Mouse (Mus musculus): ENCODE results near the gene Itgb3.
A peak's percentile ranks its signal among the peaks of the same experiment; 100 is the strongest.

Itgb3 gene

DNA sequence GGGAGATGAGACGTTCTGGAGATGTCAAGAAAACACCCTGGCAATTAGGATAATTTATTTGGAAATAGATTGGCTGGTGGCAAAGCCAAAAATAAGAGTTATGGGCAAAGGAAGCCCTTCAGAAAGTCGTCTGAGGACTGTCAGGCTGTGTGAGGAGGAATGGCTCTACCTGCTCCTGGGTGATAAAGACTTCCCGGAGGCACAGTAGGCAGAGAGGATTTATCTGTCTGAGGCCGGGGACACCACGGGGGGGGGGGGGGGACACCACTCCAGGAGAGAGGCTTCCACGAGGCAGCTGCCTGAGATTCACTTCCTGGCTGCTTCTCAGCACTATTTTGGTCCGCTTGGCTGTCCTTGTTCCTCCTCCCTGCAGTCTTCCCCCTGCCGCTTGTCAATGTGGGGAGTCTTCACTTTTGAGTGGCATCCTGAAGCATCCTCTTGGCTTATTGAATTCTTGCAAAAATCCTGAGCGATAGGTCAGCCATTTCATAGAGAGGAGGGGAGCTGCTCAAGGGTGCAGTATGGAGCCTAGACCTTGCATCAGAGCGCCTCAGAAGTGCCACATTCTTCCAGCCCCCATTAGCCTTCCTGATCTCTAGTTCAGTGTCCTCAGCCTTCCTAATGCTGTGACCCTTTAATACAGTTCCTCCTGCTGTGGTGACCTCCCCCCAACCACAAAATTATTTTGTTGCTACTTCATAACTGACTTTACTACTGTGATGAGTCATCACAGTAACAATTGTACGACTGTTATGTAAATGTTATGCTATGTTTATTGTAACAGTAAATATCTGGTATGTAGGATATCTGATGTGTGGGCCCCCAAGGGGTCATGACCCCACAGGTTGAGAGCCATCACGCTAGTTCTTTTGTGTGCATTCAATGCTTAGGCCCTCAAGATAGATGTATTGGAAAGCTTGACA is 14.5 kb downstream of the Itgb3 start:
- DNase-seq (ENCODE audit: low spot score) = no peak

DNA sequence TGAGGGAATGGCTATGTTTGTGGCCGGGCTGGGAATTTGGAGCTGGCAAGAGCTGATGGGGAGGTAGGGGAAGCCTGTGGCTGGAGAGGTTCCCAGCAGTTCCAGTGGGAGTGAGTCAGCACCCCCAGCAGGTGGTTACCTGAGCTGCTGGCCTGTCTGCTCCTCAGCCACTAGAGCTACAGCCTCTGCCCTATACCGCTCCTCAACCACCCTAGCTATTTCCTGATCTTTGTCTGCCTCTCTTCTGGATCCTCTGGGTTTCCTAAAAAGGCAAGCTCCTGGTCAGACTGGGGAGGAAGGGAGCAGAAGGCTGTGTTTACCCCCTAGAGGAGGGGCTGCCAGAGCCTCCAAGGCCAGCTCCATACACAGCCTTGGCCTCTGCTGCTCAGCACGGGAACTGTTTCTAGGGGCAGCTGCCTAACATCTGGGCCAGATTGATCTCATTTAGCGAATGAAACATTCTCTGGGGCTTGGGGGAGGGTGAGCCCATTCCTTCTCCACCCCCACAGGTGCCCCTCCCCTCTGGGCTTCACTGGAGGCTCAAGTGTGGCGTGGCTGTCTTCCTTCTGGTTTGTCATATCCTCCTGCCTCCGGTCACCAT is 17.1 kb downstream of the Itgb3 start:
- no peak for DNase-seq (ENCODE audit: low spot score)

DNA sequence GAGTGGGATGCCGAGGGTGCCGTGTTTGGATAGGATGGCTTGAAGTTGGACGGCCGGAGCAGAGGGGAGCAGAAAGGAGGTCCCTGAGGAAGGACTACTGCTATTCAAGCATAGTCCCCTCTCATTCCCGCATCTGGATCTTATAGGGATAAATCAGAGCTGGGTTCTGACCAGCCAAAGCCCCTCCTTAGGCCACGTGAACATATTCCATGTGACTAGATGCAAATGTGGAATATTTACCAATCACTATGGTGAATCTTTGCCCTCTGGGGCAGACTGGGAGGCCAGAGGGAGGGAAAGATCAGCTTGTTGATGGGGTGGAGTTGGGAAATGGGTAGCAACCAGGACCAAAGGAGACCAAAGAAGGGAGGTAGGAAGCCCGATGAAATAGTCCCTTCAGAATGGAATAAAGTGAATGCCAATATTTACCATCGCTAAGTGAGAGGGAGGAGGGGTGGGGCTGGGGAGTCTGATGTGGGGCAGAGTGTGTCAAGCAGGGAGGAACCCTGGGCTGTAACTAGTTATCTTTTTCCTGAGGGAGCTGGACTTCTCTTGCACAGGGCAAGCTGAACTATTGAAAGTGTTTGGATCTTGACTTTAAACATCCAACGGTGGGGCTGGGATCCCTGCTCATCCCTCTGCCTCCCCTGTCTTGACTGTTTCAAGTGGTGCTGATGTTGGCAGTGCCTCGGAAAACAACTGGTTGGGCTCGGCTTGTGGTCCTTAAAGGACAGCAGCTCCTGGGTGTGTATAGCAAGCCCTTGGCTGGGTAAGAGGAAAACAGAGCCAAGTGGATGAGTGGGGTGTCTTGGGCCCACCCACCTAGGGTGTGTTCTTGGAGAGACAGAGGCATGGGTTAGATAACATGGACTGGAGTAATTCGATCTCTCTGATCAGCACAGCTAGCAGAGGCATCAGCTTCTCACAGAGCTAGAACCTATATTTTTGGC is 17.9 kb downstream of the Itgb3 start:
- no peak for DNase-seq (ENCODE audit: low spot score)

DNA sequence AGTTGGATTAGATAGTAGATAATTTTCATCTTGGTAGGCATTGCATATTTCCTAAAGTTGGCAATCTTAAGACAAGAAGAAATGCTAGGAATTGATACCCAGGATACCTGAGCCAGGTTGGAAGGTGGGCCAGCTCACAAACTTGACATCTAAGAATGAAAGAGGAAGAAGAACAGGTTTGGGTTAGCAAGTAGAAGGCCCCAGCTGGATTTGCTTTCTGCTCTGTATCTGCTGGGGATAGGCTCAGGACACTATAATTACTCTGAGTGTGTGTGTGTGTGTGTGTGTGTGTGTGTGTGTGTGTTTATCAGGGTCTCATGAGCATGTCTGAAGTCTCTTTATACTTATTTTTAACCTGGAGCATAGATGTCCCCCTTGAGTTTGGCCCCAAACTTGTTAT is 18.8 kb downstream of the Itgb3 start:
- no peak for DNase-seq (ENCODE audit: low spot score)

DNA sequence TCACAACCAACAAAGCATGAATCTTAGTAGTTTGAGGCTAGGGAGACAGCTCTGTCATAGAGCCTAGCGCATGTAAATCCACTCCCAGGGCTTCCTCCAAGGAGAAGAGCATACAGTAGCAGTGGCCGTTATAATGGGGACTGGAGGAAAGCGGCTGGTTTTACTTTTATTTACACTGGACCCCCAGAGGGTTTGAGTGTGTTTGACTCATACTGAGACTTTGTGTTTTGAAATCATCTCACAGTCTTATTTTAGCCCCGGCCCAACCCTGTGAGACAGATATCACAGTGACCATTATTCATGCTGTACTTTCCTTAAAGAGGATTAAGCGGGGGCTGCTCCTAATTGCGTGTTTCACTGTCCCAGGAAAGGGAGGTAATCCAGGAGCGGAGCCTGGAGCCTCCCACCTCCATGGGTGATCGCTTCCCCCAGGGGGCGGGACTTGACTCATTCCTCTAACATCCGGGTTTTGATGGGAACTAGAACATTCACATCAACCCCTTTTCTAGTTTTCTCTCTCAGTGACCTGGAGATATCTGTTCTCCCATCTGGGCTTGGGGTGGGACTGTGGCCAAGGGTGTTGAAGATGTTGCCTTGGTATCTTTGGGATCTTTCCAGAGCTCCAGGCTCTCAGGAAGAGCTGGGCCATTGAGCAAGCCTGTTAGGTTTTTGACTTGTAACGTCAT is 20.0 kb downstream of the Itgb3 start:
- DNase-seq (ENCODE audit: low spot score) = no peak

DNA sequence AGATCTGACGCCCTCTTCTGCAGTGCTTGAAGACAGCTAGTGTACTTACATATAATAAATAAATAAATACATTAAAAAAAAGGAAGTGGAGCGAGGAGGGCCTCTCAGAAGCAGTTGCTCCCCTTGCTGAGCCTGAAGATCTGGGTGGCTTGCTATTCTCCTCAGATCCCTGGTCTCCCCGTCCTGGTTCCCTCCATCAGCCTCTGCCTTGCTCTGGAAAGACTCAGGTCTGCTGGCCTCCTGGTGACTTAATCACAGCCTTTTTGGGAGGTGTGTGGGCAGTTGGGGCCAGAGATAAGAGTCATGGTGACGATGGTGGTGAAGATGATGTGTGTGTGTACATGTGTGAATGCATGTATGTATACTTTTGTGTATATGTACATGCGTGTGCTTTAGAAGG is 20.8 kb downstream of the Itgb3 start:
- no peak for DNase-seq (ENCODE audit: low spot score)

DNA sequence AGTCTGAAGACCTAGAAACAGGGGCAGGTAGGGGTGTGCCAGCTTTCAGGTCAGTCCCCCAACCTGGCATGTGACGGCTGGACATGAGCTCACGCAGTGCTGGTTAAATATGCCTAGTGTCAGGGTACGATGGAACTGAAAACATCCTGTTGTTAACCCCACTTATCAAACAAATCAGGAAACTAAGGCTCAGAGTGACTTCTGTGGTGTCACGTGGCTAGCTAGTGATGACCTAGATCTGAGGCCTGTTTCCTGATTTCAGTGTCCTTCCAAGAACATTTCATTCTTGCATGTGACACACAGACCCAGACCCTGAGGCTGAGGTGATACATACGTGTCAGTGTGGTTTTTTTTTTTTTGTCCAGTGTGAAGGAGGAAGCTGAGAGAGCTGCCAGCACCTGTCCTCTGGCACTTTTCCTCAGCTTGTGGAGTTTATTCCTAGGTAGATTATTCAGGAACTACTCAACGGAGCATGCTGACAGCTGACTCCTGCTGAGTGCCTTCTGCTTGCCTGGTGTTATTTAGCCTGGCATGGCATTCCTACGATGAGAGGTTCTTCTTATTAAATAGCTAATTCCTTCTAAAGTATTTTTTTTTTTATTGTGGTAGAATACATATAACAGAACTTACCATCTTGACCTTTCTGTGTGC is 22.5 kb downstream of the Itgb3 start:
- no peak for DNase-seq (ENCODE audit: low spot score)

DNA sequence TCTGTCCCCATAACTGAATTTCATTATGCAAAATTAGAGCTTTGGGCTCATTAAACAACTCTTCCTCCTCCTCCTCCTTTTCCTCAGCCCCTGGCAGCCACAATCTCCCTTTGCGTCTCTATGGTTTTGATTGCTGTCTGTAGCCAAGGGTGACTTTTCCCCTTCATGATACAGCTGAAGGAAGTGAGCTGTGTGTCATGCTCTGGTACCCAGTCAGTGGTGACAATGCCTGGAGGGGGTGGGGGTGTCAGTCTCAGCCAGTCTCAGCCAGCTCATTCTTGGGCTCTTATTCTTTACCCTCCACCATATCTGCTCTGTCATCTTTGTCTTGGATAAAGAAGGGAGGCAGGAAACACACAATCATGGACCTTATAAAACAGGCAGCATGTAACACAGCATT is 23.5 kb downstream of the Itgb3 start:
- no peak for DNase-seq (ENCODE audit: low spot score)

DNA sequence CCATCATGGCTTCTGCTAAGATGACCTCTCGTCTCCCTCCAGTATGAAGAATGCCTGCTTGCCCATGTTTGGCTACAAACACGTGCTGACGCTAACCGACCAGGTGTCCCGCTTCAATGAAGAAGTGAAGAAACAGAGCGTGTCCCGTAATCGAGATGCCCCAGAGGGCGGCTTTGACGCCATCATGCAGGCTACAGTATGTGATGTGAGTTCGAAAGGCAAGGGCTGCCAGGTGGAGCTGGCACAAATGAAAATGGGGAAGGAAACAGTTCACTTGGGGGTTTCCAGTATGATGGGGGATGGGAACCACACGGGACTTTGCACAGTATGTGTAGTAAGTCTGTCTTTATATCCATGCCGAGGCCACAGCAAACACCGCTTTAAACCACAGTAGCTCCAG is 29.2 kb downstream of the Itgb3 start:
- DNase-seq (ENCODE audit: low spot score) = no peak

DNA sequence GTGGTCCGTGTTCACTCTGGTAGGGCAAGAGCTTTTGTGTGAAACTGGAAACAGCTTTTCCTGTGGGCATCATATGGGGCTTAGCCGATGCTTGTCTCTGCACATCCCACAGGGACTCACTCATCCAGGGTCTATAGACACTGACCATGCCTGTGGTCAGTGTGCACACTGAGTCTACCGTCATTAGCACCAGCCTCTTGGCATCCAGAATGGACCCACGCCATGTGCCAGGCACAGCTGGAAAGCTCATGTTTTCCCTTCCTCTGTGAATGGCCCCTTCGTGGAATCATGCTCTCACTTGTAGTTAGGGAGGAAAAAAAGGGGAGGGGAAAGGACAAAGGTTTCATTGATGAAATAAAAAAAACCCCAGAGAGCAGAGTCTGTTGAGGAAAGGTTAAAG is 30.2 kb downstream of the Itgb3 start:
- DNase-seq (ENCODE audit: low spot score) = no peak

DNA sequence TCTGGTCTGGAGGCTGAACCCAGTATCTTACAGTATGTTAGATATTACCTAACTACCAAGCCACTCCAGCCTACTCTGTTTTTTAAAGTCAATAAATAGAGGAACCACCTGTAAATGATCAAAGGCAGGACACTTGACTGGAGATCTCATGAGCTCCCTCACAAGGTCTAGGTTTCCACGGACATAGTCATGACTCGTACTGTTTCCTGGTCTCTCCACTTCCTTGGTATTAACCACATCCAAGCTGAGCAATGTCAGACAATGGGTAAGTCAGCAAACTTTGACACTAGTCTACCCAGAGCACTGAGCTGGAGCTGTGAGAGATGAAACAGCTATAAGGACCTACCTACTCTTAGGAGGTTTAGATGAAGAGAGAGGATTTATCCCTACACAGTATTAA is 31.1 kb downstream of the Itgb3 start:
- no peak for DNase-seq (ENCODE audit: low spot score)

DNA sequence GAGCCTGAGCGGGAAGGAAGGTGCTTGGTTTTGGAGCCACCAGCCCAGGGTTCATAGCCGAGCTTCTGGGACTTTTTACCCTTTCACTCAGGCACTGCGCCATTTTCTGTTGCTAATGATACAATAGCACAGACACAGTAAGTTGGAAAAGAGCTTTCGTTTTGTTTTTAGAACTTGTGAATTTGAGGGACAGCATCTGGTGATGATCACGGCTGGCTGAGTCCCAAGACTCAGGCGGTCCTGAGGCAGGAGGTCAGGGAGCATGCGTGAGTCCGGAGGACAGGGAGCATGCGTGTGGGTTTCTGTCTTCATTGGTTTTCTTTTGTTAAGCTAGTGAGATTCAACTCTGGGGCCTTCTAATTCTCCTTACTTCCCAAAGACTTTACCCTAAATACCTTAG is 31.8 kb downstream of the Itgb3 start:
- no peak for DNase-seq (ENCODE audit: low spot score)

DNA sequence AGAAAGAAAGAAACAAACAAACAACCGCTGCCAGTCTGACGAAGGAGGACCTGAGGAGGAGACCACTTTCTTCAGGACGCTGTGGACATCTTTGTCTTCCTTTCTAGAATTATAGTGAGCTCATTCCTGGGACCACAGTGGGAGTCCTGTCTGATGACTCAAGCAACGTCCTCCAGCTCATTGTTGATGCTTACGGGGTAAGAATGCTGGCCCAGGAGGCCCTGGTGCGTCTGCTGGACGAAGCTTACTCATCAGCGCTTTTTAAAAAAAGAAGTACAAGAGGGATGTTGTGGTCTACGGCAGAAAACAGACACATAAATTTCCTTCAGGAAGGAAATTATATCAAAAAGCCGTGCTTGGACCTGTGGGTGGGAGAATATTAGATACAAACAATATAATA is 33.1 kb downstream of the Itgb3 start:
- no peak for DNase-seq (ENCODE audit: low spot score)

DNA sequence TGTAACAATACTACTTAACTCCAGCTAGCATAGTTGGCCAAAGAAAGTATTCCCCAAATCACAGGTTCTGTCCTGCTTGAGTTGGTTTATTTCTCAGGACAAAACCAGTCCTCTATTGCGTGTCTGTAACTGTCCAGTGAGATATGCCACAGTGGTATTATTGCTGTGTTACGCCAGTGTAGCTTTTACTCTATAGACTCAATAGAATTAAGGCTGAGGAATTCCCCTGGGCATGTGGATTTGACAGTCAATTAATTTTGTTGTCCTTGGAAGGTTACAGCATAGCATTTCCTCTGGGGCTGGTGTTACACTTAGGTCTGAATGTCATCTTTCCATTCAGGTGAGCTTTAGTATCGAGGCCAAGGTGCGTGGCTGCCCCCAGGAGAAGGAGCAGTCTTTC is 35.4 kb downstream of the Itgb3 start:
- DNase-seq (ENCODE audit: low spot score) = no peak

DNA sequence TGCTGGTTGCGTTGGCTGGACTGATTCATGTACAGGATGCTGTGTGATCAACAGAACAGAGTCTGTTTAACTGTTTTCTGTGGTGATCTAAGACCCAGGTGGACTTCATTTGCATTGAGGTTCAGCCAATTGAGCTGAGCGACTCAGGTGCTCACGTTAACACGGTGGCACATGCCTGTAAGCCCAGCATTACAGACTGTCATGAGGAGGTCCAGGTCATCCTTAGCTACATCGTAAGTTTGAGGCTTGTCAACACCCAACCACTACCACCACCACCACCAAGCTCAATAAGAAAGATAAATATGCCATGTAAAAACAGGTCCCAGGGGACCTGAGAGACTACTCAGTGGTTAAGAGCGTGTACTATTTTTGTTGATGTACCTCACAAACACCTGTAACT is 37.6 kb downstream of the Itgb3 start:
- no peak for DNase-seq (ENCODE audit: low spot score)

DNA sequence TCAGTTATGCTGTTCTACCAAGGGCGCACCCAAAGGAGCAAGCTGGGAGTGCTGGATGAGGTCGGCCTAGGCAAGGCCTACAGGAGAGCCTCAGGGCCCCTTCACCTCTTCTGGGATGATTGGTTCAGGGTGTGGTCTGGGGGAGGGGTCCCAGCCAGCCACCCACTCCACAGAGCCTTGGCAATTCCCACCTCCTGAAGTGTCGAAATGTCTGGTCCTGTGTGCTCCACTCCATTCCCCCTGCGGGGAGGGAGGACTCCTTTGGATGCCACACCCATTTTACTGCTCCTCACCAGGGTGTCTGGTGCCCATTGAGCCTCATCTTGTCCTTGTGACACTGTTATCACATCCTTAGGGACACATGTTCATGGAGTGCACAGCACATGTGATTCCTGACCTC is 38.4 kb downstream of the Itgb3 start:
- no peak for DNase-seq (ENCODE audit: low spot score)

DNA sequence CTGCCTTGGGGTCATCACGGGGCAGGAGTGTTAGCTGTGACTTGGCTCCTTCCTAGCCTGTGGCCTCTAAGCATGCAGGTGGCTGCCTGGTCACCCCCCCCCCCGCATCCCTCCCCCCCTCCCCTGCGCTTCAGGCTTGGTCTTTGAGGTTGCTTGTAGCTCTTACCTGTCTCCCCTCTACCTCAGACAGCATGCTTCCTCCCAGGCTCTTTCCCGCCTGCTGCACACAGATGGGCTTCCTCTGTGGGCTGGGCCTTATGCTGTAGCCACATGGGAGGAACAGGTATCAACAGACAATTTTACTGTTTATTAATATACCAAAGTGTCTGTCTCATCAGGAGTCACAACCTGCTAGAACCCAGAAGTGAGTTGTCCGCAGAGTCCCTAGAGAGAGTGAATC is 38.8 kb downstream of the Itgb3 start:
- DNase-seq (ENCODE audit: low spot score) = no peak

DNA sequence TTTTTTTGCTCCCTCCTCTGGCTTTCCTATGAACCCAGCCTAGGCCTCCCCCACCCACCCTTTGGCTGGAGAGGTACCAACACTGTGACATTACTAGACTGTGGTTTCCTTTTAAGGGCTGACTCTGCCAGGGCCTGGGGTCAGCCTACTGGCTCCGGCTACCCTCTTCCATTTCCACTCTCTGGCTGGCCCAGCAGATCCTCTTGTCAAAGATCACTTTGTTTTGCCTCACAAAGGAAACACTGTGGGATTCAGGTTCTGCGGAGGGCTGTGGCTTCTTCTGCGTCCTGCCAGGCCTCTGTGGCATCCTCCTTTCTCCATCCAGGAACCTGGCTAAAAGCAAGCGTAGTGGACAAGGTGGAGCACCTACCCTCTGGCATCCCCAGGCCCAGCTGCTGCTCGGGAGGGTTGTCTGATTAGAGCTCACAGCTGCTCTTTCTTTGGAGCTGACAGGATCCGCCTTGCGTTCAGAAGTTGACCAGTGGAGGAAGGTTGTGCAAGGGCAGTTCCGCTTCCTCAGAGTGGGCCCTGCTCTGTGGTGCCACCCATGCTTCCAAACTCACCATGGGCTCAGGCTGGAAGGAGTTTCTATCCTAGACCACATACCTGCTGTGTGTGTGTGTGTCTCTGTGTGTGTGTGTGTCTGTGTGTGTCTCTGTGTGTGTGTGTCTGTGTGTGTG is 39.5 kb downstream of the Itgb3 start:
- DNase-seq (ENCODE audit: low spot score) = no peak

DNA sequence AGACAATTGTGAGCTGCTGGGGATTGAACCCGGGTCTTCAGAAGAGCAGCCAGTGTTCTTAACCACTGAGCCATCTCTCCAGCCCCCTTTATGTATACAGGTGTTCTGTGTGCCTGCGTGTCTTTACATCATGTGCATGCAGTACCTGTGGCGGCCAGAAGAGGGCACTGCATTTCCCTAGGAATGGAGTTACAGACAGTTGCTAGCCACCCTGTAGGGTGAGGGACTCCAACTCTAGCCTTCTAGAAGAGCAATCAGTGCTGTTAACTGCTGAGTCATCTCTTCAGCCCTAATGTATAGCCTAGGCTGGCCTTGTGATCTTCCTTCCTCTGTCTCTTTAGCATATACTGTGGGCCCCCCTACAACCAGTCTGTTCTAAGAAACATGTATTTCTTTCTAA is 40.8 kb downstream of the Itgb3 start:
- peak; percentile 54 for DNase-seq (ENCODE audit: low spot score)

DNA sequence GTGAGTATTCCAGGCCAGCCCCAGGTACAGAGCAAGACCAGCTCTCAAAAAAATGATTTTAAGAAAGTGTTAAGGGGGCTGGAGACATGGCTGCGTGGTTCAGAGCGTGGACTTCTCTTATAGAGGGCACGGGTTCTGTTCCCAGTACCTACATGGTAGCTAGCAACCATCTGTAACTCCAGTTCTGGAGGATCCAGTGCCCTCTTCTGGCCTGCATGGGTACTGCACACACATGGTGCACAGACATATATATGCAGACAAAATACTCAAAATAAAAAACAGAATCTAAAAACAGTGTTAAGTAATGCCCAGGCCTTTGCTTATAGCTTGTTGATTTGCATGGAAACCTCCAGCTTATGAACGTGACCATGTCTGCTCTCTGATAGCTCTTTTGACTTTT is 52.8 kb downstream of the Itgb3 start:
- peak; percentile 4 for DNase-seq (ENCODE audit: low spot score)

DNA sequence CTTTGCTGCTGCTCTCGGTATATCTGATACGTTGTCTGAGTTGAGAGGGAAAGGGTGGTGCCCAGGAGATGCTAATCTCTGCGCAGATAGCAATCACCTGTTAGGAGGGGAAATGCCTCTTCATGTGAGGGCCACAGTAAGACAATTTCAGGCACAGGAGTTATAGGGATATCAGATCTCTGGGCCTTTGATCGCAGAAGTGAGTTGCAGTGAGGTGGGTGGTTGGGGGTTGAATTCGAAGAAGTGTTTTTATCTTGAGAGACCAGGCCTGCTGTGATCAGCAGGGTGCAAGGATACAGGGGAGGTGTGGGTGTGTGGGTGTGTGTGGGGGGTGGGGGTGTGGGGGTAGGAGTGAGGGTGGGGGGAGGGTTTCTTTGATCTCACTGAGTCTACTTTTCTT is 53.3 kb downstream of the Itgb3 start:
- peak; percentile 44 for DNase-seq (ENCODE audit: low spot score)

All from c-Kit-positive CD71-positive TER-119-positive erythroid progenitor cells, embryonic 14.5 days (primary cell).